Mouse (Mus musculus) large intestine, adult 2 months (tissue): ENCODE measurements around the gene 1110002E22Rik. TPM values are rescaled to one million over a fixed set of nuclear protein-coding genes. Genes with fewer than 3 reads are reported as not detected.

ENCODE experiments used
- DNase-seq: peaks from one replicate; pipeline ENCODE4 v3.0.0-alpha.2; 2012; ENCODE audit warnings: low read depth, low spot score
- WGBS: fragments of 180-500 bp; shearing (Covaris S2); methylation state at CpG from one replicate; pipeline ENCODE4 v1.1.7; 2018; 5-methylcytosine and 5-hydroxymethylcytosine counted together
- polyA plus RNA-seq: library from polyadenylated mRNA; depleted of rRNA; stranded (reverse); fragments of >200 nt; gene quantifications from 2 replicates; pipeline ENCODE4 v1.2.3, GENCODE M21; 2012; rRNA removed

The 1110002E22Rik gene
- 0.02 and 0.04 TPM in 2 replicates for polyA plus RNA-seq

GRCm38 (mm10) chr3:138064732-138065645 is at the start of gene 1110002E22Rik:
Gene 1110002E22Rik (plus strand): TSS chr3:138065052.
- no peak for DNase-seq
- 74% methylated on average over 33 of the region's 33 CpGs for WGBS

GRCm38 (mm10) chr3:138016810-138017209 is 48.0 kb upstream of the 1110002E22Rik start:
- WGBS, result 90% methylated on average over 12 of the region's 12 CpGs

GRCm38 (mm10) chr3:138022003-138022402 is 42.8 kb upstream of the 1110002E22Rik start:
- DNase-seq, result no peak
- 79% methylated on average over 4 of the region's 4 CpGs for WGBS

More at GRCm38 (mm10) chr3:138016810-138017209, 48.0 kb upstream of the 1110002E22Rik start:
- DNase-seq, result no peak

- DNase-seq, result no peak
- 88% methylated on average over 4 of the region's 4 CpGs for WGBS
These were observed 42.2 kb upstream of the 1110002E22Rik start for GRCm38 (mm10) chr3:138022651-138023050.

- DNase-seq, result no peak
These were observed 38.6 kb upstream of the 1110002E22Rik start for GRCm38 (mm10) chr3:138026286-138026685.

GRCm38 (mm10) chr3:138027575-138028362 is 37.1 kb upstream of the 1110002E22Rik start:
- no peak for DNase-seq
- WGBS, result 58% methylated on average over 5 of the region's 5 CpGs

More at GRCm38 (mm10) chr3:138026286-138026685, 38.6 kb upstream of the 1110002E22Rik start:
- WGBS, result 72% methylated on average over 10 of the region's 10 CpGs

GRCm38 (mm10) chr3:138029351-138029750 is 35.5 kb upstream of the 1110002E22Rik start:
- 62% methylated on average over 5 of the region's 5 CpGs for WGBS
- no peak for DNase-seq

- WGBS, result 89% methylated on average over 6 of the region's 6 CpGs
- DNase-seq, result no peak
These were observed 34.3 kb upstream of the 1110002E22Rik start for GRCm38 (mm10) chr3:138030563-138030962.

GRCm38 (mm10) chr3:138033986-138034385 is 30.9 kb upstream of the 1110002E22Rik start:
- DNase-seq, result no peak
- WGBS, result 65% methylated on average over 6 of the region's 6 CpGs

- WGBS, result 61% methylated on average over 2 of the region's 2 CpGs
- DNase-seq, result no peak
These were observed 23.9 kb upstream of the 1110002E22Rik start for GRCm38 (mm10) chr3:138040938-138041337.

- DNase-seq, result no peak
- WGBS, result 73% methylated on average over 3 of the region's 3 CpGs
These were observed 23.1 kb upstream of the 1110002E22Rik start for GRCm38 (mm10) chr3:138041591-138042301.

GRCm38 (mm10) chr3:138043316-138043715 is 21.5 kb upstream of the 1110002E22Rik start:
- WGBS, result 74% methylated on average over 7 of the region's 7 CpGs

GRCm38 (mm10) chr3:138049555-138049954 is 15.3 kb upstream of the 1110002E22Rik start:
- DNase-seq, result no peak
- WGBS, result 80% methylated on average over 6 of the region's 6 CpGs

More at GRCm38 (mm10) chr3:138043316-138043715, 21.5 kb upstream of the 1110002E22Rik start:
- DNase-seq, result no peak

GRCm38 (mm10) chr3:138050772-138051171 is 14.1 kb upstream of the 1110002E22Rik start:
- DNase-seq, result no peak
- WGBS, result 38% methylated on average over 11 of the region's 11 CpGs

GRCm38 (mm10) chr3:138051431-138051830 is 13.4 kb upstream of the 1110002E22Rik start:
- WGBS, result 73% methylated on average over 3 of the region's 3 CpGs
- DNase-seq, result no peak

- 6% methylated on average over 4 of the region's 4 CpGs for WGBS
- DNase-seq, result no peak
These were observed 10.9 kb upstream of the 1110002E22Rik start for GRCm38 (mm10) chr3:138053969-138054368.

- 67% methylated on average over 7 of the region's 7 CpGs for WGBS
- DNase-seq, result no peak
These were observed 7.9 kb upstream of the 1110002E22Rik start for GRCm38 (mm10) chr3:138056976-138057375.

GRCm38 (mm10) chr3:138058226-138058625 is 6.6 kb upstream of the 1110002E22Rik start:
- WGBS, result 40% methylated on average over 4 of the region's 4 CpGs
- DNase-seq, result no peak

- no peak for DNase-seq
- 91% methylated on average over 7 of the region's 7 CpGs for WGBS
These were observed 4.4 kb upstream of the 1110002E22Rik start for GRCm38 (mm10) chr3:138060429-138060828.
